Mouse (Mus musculus): ENCODE data around the gene Fuca2.

- no peak for TF ChIP-seq CTCF (IDR thresholded peaks at IDR 0.05; ENCODE audit: extremely low read depth, insufficient read depth, low read length)
- no peak for TF ChIP-seq POLR2A (IDR thresholded peaks at IDR 0.05; ENCODE audit: extremely low read depth, insufficient read depth, low read length)
These were observed 5.2 kb upstream of the Fuca2 start for GRCm38 (mm10) chr10:13493978-13494686.
